Mouse (Mus musculus) cerebellum, postnatal 14 days (tissue): ENCODE measurements at regions not wholly inside any gene's neighbourhood (a gene's known extent, or its start where the extent isn't known, plus 50 kb on each side); places are given as distances from the start of the nearest gene placed in this dataset.

Source experiments
- DNase-seq, 2 experiments: peaks; one replicate each; pipeline ENCODE4 v3.0.0; 2021; ENCODE audit warnings: mixed read lengths in 2 of 2

- no peak for DNase-seq
Observed at GRCm38 (mm10) chr4:135036764-135037163, 83.7 kb upstream of the Runx3 start.

DNA sequence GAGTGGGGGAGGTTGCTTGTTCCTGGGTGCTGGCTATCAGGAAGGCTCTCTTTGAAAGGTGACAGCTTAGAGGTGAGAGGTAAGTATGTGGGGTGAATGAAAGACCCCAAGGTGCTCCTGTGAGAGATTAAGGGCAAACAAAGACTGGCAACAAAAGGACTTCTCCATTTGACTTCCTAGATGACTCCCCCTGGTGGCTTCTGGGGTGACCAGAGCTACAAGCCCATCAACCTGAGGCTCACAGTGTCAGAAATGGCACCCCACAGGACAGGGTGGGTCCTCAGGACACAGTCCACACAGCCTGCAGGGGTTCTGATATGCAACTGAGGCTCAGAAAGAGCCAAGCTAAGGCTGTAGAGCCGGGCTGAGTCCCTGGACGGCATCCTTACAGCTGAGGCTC, 81.2 kb upstream of the Runx3 start:
- DNase-seq = no peak

DNA sequence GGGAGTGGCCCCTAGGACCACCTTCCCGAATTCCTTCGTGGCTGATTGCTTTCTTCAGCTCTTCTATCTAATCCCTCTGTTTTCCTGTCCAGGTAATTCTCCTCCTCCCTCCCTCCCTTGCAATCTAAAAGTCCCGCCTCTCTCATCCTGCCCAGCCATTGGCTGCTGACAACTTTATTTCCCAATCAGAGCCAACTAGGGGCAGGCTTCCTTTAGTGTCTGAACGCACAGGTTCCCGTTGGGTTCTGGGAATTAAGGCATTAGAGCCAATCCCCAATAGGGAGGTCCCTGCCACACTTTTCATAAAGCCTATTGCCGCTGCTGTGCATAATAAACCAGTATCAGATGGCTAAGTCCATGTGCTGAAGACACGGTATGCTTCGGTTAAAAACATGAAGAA, 78.5 kb upstream of the Runx3 start:
- no peak for DNase-seq

DNA sequence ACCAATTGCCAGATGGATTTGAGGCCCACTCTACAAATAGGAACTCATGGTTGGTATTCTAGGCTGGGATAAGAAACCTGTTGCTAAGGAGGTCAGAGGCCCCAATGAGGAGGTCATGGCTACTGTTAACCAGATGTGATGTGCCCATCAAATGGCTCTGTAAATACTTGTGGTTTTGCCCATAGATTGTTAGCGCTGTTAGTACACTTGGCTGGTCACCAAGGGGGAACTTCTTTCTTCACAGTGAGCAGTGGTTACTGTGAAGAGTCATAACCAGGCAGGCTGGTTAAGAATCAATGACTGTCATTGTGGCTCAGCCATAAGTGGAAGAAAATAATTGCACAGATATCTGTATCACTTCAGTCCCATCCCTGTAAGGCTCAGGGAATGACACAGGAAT, 78.0 kb upstream of the Runx3 start:
- DNase-seq = no peak

DNA sequence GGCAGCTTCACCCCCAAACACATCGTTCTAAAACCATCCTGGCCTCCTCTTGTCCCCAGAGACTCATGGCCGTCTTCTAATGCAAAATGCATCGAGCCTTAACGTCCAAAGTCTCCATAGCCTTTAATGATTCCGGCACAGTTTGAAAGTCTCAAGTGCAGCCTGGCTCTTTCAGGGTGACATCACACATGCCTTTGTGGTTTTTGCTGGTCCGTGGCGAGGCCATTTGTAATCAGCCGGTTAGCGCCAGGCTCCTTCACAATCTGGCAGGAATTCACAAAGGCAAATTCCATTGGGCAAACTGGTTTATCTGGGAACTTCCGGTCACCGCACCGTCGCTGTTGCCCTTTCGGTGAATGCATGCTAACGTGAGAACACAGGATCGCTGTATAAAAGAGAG, 75.4 kb upstream of the Runx3 start:
- DNase-seq = no peak

GRCm38 (mm10) chr4:135046619-135047018, 73.8 kb upstream of the Runx3 start:
- DNase-seq = no peak

DNA sequence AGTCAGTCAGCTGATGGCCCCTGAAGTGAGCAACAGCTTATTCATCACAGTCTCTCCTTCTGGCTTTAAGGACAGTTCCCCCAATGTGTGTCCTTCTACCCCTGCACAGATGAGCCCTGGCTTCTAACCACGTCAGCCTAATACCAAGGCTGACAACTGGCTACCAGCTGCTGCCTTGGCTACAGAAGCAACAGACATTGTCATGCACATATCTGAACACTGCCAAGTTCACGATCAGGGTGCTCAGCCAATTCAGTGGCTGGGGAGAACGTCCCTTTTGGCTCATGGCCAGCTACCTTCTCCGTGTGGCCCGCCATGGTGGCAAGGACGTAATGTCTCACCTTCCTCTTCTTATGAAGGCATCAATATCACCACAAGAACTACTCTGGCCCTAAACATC, 73.2 kb upstream of the Runx3 start:
- DNase-seq = peak in 1 of 2 experiments; percentile 31

GRCm38 (mm10) chr4:135047771-135048170, 72.7 kb upstream of the Runx3 start:
- DNase-seq = peak; percentile 30 to 43

DNA sequence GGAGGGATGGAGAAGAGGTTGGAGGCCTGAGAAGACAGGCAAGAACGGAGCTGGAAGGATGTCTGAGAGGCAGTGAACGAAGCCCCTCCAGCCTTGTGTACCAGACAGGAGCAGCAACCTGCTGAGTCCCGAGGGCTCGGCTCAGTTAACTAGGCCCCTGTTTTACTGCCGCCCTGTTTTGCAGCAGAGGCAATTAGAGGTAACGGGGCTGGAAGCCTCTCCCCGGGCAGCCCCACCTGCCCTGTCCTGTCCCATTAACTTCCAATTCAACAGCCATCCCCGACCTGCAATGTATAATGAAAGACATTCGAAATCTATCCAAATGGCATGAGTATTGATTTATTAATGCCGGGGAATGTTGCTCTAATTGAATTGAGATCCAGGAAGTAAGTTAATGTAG, 70.5 kb upstream of the Runx3 start:
- no peak for DNase-seq

DNA sequence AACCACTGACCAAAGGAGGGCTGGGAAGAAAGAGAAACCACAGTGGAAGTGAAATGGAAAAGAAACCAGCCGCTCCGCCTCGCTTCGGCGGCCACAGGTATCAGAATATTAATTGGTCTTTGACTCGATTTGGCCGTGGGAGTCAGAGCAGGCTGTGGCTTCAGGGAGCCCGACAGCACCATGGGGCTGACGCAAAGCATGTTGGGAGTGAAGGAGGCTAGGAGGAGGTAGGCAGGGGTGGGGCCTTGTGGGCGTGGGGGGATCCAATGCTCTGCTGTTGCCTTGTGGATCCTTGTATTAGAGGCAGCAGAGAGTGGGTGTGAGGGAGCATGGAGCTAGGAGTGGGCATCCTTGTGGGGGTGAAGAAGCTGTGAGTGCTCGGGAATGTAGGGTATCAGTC, 69.0 kb upstream of the Runx3 start:
- no peak for DNase-seq

- DNase-seq = no peak
Observed at GRCm38 (mm10) chr4:135053585-135053984, 66.9 kb upstream of the Runx3 start.

- no peak for DNase-seq
Observed at GRCm38 (mm10) chr4:135054353-135054752, 66.1 kb upstream of the Runx3 start.

GRCm38 (mm10) chr4:135056371-135056770, 64.1 kb upstream of the Runx3 start:
- DNase-seq = no peak

DNA sequence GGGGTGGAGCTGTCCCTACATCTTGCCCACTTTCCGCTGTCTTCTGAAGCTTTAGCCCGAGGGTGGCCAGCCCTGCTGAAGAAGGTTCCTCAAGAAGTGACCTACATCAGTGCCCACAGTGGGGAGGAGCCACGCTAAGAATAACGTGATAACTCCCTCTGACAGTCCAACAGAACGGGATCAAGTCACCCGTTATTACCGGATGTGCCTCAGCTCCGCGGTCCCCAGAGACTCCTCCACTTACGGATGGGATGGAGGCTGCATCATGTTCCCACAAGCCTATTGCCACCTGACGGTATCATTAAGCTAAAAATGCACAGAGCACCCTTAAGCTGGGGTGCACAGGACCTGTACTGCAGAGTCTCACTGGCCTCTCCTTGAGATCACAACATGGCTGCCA, 63.2 kb upstream of the Runx3 start:
- no peak for DNase-seq

DNA sequence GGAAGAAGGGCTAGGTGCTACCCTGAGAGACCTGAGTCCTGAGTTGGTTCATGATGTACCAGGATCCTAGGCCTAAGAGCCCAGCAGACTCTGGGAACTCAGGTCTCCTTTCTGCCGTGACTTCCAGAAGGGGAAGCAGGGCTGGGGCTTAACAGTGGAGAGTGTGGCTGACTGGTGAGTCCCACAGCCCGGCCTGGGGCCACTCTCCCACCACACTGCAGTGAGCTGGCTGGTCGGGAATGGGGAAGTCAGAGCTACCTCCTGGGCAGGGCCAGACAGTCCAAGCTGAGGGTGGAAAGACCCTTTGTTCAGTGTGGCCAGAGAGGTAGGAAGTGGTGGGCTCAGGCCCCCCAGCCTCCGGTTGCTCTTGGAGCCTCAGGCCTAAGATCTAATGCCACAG, 61.6 kb upstream of the Runx3 start:
- no peak for DNase-seq

- DNase-seq = no peak
Observed at GRCm38 (mm10) chr4:135061030-135061743, 59.3 kb upstream of the Runx3 start.

- DNase-seq = peak; percentile 88 to 90
Observed at GRCm38 (mm10) chr4:135066766-135067479, 53.5 kb upstream of the Runx3 start.

- DNase-seq = no peak
Observed at GRCm38 (mm10) chr4:135067805-135068204, 52.6 kb upstream of the Runx3 start.

DNA sequence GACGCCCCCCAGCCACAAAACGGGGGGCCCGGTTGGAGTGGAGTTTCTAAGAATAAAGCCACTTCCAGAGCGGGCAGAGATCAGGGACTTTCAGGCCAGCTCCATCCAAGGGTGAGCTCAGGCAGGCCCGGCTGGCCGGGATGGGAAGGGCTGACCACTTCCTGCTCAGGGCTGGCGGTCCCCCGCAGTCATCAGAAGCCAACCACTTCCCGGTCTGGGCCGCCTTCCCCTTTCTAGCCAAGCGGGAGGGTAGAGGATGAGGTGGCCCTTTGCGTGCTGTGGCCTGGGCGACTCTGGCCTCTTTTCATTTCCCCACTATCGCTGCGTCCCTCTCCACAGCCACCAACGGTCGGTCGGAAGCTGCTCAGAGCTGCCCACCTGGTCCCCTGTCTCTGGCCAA, 50.6 kb upstream of the Runx3 start:
- DNase-seq = no peak
